Mouse (Mus musculus): Measurements from ENCODE around the gene Ssb.

The Ssb gene

GRCm38 (mm10) chr2:69861485-69862091 lies at the start of gene Ssb:
Ssb (plus strand) TSS chr2:69861562.
- peak; percentile 96 for DNase-seq (ENCODE audit: low spot score in 2 of 2)

- no peak for DNase-seq (ENCODE audit: low spot score in 2 of 2)
Observed at GRCm38 (mm10) chr2:69816575-69816974, 44.8 kb upstream of the Ssb start.

GRCm38 (mm10) chr2:69818350-69819085 lies 42.8 kb upstream of the Ssb start:
- no peak for DNase-seq (ENCODE audit: low spot score in 2 of 2)

- no peak for DNase-seq (ENCODE audit: low spot score in 2 of 2)
Observed at GRCm38 (mm10) chr2:69820201-69820600, 41.2 kb upstream of the Ssb start.

GRCm38 (mm10) chr2:69821711-69822110 lies 39.7 kb upstream of the Ssb start, which contains the start of gene Klhl23:
Klhl23 (plus strand) TSS chr2:69821944.
- no peak for DNase-seq (ENCODE audit: low spot score in 2 of 2)

GRCm38 (mm10) chr2:69822361-69823128 lies 38.8 kb upstream of the Ssb start:
- peak; percentile 66 to 69 for DNase-seq (ENCODE audit: low spot score in 2 of 2)

GRCm38 (mm10) chr2:69823129-69823677 lies 38.2 kb upstream of the Ssb start:
- DNase-seq (ENCODE audit: low spot score in 2 of 2), result peak; percentile 67 to 71

GRCm38 (mm10) chr2:69825898-69826297 lies 35.5 kb upstream of the Ssb start:
- no peak for DNase-seq (ENCODE audit: low spot score in 2 of 2)

- no peak for DNase-seq (ENCODE audit: low spot score in 2 of 2)
Observed at GRCm38 (mm10) chr2:69826380-69826779, 35.0 kb upstream of the Ssb start.

GRCm38 (mm10) chr2:69828031-69828430 lies 33.3 kb upstream of the Ssb start:
- no peak for DNase-seq (ENCODE audit: low spot score in 2 of 2)

GRCm38 (mm10) chr2:69829680-69830079 lies 31.7 kb upstream of the Ssb start:
- no peak for DNase-seq (ENCODE audit: low spot score in 2 of 2)

GRCm38 (mm10) chr2:69830116-69830515 lies 31.2 kb upstream of the Ssb start:
- no peak for DNase-seq (ENCODE audit: low spot score in 2 of 2)

- no peak for DNase-seq (ENCODE audit: low spot score in 2 of 2)
Observed at GRCm38 (mm10) chr2:69837244-69837967, 24.0 kb upstream of the Ssb start.

GRCm38 (mm10) chr2:69837996-69838395 lies 23.4 kb upstream of the Ssb start:
- DNase-seq (ENCODE audit: low spot score in 2 of 2), result no peak

GRCm38 (mm10) chr2:69838707-69839106 lies 22.7 kb upstream of the Ssb start:
- no peak for DNase-seq (ENCODE audit: low spot score in 2 of 2)

- peak; percentile 46 to 59 for DNase-seq (ENCODE audit: low spot score in 2 of 2)
Observed at GRCm38 (mm10) chr2:69840261-69840660, 21.1 kb upstream of the Ssb start.

GRCm38 (mm10) chr2:69849215-69849614 lies 12.1 kb upstream of the Ssb start:
- no peak for DNase-seq (ENCODE audit: low spot score in 2 of 2)

- no peak for DNase-seq (ENCODE audit: low spot score in 2 of 2)
Observed at GRCm38 (mm10) chr2:69851427-69852058, 9.8 kb upstream of the Ssb start.

- DNase-seq (ENCODE audit: low spot score in 2 of 2), result no peak
Observed at GRCm38 (mm10) chr2:69856392-69856791, 5.0 kb upstream of the Ssb start.

GRCm38 (mm10) chr2:69857882-69858281 lies 3.5 kb upstream of the Ssb start:
- DNase-seq (ENCODE audit: low spot score in 2 of 2), result no peak

GRCm38 (mm10) chr2:69860972-69861452 lies 350 bp upstream of the Ssb start:
- DNase-seq (ENCODE audit: low spot score in 2 of 2), result no peak

Data from right cerebral cortex, postnatal 10 days (tissue).